Mouse (Mus musculus) megakaryocyte-erythroid progenitor cell, adult 5-6 weeks (primary cell): ENCODE results near the gene Slc26a10. TPM values are rescaled to one million over a fixed set of nuclear protein-coding genes. Genes with fewer than 3 reads are reported as not detected.

Experiments
- ATAC-seq: replicated peaks from 2 replicates; pipeline ENCODE4 v1.8.0; 2016; ENCODE audit warnings: mild to moderate bottlenecking, inconsistent platforms; ENCODE audit not compliant: severe bottlenecking, poor library complexity, low FRiP score, low TSS enrichment
- total RNA-seq, 2 experiments: library from RNA; stranded (forward) in 1 of 2; stranded (reverse) in 1 of 2; fragments of 200-1000, 215-1000 nt in 1 of 2; fragments of >200 nt in 1 of 2; fragmentation: Nextera tagmentation in 1 of 2; gene quantifications; 2 replicates each; pipeline ENCODE4 v1.2.3; 2014 to 2017

Gene Slc26a10
- 1.8 TPM in 1 of 2 replicates, not detected in the other for total RNA-seq (2014; fragmentation: Nextera tagmentation)
- 1.8 TPM in 1 of 2 replicates, not detected in the other for total RNA-seq (2017)

DNA sequence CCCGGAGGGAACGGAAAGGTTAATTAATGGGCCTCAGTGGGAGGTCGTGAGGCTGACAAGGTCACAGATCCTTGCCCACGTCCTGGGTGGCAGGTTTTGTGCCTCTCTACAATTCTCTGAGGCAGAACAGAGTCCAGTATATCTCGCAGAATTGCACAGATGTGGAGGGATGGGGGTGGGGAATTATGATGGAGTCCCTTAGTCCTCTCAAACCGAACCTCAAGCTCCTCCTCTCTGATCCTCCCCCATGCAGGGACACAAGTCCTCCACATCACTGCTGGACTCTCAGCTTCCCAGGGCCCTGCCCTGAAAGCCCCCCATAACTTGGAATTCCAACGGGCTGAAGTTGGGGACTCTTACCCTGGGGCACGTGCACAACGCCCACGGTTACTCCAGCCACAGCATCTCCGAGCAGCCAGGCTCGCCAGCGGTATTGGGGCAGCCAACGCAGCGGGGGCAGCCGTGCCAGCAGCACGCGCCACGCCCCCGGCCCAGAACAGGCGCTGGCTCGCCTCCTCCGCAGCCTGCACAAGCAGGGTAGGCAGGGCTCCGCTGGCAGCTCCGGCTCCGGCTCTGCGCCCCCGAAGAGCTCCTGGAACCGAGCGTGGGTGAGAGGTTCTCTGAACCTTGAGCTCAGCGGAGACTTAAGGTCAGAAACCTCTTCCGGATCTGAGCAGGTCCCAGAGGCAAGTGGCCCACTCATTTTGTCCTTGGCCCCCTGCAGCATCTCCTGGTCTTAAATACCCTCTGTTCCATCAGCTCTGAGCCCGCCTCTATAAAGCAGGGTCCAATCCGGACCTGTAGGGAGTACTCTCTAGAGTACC lies at the start of gene Slc26a10:
TSS of gene Slc26a10 (minus strand) at position 775 of the 824 bp plus-strand sequence.
- ATAC-seq: no peak

DNA sequence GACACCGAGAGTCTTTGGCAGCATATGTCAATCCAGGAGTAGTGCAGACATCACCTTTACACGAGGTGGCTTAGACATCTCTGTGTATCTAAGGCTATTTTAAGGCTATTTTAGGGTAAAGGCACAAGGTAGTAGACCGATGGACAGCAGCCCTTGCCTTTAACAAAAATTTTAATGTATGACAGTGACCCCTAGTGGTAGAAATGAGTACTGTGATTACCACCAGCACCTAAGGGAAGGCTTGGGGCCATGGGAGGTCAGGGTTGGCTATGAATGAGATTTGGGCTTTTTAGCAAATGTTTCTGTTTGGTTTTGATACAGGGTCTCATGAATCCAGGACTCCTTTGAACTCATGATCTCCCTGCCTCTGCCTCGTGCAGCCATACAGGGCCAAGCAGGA lies 48.5 kb upstream of the Slc26a10 start:
- 0 out of 2 replicates have a peak, but pooled peaks have one; percentile 57 for ATAC-seq

GRCm38 (mm10) chr10:127227163-127227562 lies 46.7 kb upstream of the Slc26a10 start:
- no peak for ATAC-seq

DNA sequence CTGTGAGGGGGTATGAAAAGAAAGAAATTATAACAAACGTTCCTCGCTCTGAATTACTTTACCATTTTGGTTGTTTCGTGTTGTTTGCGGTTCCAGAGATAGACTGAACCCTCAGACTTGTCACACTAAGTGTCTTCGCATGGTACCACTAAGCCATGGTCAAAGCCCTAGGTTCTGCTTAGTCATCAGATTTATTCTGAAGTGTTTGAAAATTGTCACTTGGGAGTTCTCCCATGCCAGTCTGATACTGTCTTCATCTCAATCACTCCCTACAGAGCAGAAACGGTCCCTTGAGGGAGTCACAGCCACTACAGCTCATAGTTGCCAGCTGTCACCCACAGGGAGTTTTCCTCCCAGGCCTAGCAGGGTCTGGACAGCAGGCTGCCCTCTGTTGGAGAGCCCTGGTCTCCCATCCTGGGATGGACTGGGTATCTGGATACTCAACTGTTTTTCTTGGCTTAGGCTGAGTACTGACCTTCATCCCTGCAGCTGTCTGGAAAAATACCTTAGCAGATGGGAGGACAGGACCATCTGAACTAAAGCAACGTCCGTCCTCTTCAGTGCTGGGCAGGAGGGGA lies 46.0 kb upstream of the Slc26a10 start:
- no peak for ATAC-seq

DNA sequence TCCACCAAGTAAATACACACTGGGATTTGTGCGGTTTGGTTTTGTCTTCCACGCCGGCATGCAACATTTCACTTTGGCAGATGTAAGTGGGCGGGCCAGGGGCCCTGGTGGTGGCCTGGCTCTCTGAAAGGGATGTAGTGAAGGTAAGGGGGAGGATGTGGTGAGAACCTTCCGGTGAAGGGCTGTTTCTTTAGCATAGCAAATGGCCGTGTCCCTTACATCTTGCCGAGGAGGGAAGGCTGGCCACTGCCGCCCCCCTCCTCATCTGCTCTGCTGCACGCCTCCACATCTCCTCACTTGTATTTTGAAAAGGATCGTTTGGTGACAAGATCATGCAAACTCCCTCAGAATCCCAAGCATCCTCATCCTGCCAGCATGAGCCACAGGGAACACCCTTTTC lies 45.3 kb upstream of the Slc26a10 start:
- no peak for ATAC-seq

GRCm38 (mm10) chr10:127225213-127225612 lies 44.8 kb upstream of the Slc26a10 start:
- ATAC-seq: no peak

- no peak for ATAC-seq
These were observed 37.9 kb upstream of the Slc26a10 start for GRCm38 (mm10) chr10:127218339-127218738.

- no peak for ATAC-seq
These were observed 36.7 kb upstream of the Slc26a10 start for GRCm38 (mm10) chr10:127217177-127217576.

GRCm38 (mm10) chr10:127216456-127216855 lies 36.0 kb upstream of the Slc26a10 start:
- ATAC-seq: no peak

DNA sequence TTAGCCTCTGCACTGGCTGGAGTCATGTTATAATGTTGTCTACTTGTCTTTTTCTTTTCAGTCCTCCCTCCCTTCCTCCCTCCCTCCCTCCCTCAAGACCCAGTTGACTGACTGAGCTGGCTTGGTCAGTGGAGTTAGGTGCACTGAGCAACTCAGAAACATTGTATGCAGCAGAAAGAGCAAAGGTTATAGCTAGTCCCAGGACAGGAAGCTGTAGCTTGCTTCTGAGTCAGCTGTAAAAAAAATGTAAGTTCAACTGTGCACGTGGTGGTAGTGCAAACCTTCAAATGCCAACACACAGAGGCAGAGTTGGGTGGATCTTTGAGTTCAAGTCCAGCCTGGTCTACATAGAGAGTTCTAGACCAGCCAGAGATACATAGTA lies 34.0 kb upstream of the Slc26a10 start:
- ATAC-seq: no peak

DNA sequence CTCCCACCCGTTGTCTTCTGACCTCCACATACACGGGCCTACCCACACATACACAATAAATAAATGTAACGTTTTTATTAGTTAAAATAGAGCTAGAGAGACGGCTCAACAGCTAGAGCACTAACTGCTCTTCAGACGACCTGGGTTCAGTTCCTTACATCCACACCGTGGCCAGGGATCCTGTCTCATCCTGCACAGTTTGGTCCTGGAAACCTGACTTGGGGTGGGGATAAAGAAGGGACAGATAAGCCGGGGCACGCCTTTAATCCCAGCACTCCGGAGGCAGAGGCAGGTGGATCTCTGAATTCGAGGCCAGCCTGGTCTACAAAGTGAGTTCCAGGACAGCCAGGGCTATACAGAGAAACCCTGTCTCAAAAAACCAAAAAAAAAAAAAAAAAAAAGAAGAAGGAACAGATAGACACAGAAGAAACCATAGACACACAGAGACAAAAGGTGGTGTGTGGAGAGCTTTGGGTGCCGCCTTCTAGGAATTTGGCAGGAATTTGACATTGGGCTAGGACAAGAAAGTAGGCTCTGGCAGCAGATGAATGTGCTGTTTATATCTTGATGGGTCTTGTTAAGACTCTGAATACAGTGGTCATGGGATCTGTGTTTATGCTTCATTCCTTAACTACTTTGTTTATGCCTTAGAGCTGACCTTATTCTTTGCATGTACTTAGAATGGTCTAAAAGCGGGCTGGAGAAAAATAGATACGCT lies 33.4 kb upstream of the Slc26a10 start:
- no peak for ATAC-seq

DNA sequence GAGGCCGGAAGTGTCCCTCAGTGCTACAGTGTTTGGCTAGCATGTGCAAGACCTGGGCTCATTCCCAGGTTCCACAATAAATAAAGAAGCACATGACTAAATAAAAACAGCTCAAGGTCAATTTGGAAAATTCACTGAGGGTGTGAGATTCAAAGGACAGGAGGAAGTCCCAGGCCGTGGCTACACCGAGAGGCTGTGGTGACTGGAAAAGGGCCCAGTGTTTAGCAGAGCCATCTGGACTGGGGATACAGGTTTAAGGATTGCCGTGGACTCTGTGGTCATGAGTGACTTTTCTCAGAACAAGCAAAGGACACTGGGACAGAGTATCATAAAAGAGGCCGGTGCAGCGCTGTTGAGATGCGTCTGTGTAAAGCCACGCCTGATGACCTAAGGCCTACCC lies 32.8 kb upstream of the Slc26a10 start:
- ATAC-seq: no peak

DNA sequence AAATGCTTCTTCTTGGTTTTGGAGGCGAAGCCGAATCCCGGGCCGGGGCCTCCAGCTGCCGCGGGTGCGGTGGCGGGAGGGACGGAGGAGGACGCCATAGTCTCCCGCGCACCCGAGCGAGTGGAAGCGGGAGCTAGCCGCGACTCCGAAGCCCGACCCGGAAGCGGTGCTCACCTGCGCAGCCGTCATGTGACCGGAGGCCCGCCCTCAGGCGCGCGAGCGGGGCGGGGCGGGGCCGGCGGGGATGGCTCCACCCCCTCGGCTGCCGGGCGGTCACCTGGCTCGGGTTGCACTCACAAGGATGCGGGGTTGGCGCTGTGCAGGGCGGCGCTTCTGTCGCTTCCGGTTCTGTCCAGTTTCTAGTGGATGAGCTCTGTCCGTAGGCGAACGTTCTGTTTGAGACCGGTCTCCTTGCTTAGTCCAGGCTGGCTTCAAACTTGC lies 31.0 kb upstream of the Slc26a10 start, which contains the start of gene Pip4k2c:
TSS of gene Pip4k2c (minus strand) at position 172 of the 441 bp plus-strand sequence.
- peak; percentile 88 for ATAC-seq

GRCm38 (mm10) chr10:127210961-127211405 lies 30.5 kb upstream of the Slc26a10 start:
- ATAC-seq: peak; percentile 56

DNA sequence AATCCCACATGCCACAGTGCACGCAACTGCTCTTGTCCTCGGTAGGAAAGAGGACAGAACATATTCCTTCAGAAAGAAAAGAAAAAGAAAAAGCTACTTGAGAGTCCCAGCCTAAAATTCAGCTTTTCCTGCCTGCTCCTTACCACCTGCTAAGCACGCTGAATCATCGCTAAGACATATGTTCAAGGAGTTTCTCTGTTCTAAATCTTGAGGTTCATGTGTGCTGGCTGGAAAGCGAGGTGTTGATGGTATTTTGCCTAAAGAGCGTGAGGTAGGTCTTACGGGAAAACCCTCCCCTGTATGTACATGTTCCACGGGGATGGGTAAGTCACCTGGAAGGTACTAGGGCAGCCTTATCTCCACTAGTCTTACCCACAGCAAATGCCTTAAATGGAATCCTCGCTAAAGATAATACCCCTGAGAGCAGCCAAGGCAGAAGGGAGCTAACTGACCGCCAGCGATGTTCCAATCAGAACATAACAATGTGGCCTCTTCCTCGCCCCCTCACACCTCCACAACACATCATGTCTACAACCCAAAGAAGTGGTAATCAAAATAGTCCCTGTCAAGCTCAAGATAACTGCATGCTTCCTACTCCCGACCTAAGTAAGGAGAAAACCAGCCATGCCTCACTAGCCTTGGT lies 29.6 kb upstream of the Slc26a10 start:
- ATAC-seq: no peak

DNA sequence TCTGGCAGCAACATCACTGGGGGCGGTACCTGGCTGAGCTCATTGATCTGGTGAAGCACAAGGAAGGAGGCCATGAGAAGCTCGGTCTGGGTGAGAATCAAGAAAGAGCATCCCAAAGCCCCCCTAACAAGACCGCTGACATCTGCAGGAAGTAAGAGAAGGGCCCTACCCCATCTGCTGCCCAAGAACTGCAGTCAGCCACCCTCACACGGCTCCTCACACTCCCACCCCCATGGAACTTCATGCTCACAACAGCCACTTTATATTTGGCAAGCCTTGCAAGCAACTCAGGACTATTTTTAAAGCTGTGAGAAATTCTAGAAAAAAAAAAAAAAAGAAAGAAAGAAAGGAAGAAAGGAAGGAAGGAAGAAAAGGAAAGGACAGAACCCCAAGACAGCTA lies 28.5 kb upstream of the Slc26a10 start:
- no peak for ATAC-seq

- ATAC-seq: peak; percentile 92
These were observed 24.9 kb upstream of the Slc26a10 start for GRCm38 (mm10) chr10:127205373-127205772.

DNA sequence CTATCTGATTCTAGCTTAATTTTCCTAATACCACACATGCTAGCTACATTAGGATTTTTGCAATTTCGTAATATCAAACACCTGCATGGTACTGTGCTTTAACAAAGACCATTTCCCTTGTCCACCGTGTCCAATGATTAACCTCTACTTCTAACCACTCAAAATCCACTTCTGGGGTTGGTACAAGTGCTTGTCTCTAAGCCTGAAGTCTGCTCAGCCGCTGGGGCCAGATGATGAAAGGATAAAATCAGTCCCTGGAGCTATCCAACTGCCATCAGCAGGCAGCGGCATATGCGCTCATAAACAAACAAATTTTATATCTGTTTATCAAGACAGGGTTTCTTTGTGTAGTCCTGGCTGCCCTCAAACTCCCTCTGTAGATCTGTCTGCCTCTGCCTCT lies 24.1 kb upstream of the Slc26a10 start:
- peak; percentile 42 for ATAC-seq

- peak; percentile 57 for ATAC-seq
These were observed 22.7 kb upstream of the Slc26a10 start for GRCm38 (mm10) chr10:127203106-127203505.

GRCm38 (mm10) chr10:127200279-127200678 lies 19.8 kb upstream of the Slc26a10 start:
- ATAC-seq: no peak
